Mouse (Mus musculus) kidney, embryonic 14.5 days (tissue): ENCODE data around the gene 1700088E04Rik. TPM values are rescaled to one million over a fixed set of nuclear protein-coding genes. Genes with fewer than 3 reads are reported as not detected.

Source experiments
- ATAC-seq: fragments of 200-750 bp; cut with Nextera tagmentation; 2 replicates; pipeline ENCODE4 v1.8.0; 2017; ENCODE audit warnings: moderate number of reproducible peaks, mild to moderate bottlenecking, moderate TSS enrichment, moderate library complexity; ENCODE audit not compliant: low FRiP score, low TSS enrichment
- H3K27ac ChIP-seq: fragments of 300-500 bp; sonication (generic); 2 replicates; pipeline ENCODE4 v1.5.1; 2014; ENCODE audit warnings: low read depth, mild to moderate bottlenecking, low read length, moderate library complexity, mixed read lengths
- H3K27me3 ChIP-seq: fragments of 300-500 bp; sonication (generic); 2 replicates; pipeline ENCODE4 v1.6.1; 2014; ENCODE audit warnings: mild to moderate bottlenecking, low read length; ENCODE audit not compliant: control insufficient read depth, insufficient read depth
- H3K36me3 ChIP-seq: fragments of 300-500 bp; sonication (generic); 2 replicates; pipeline ENCODE4 v1.6.1; 2014; ENCODE audit warnings: low read length, mixed read lengths; ENCODE audit not compliant: control insufficient read depth, insufficient read depth
- H3K4me1 ChIP-seq: fragments of 300-500 bp; sonication (generic); 2 replicates; pipeline ENCODE4 v1.6.1; 2014; ENCODE audit warnings: low read length, mixed read lengths; ENCODE audit not compliant: control insufficient read depth, insufficient read depth
- H3K4me2 ChIP-seq: fragments of 300-500 bp; sonication (generic); replicated peaks from 2 replicates; pipeline ENCODE4 v1.6.1; 2014; ENCODE audit warnings: low read depth, mild to moderate bottlenecking, low read length
- H3K4me3 ChIP-seq: fragments of 300-500 bp; sonication (generic); 2 replicates; pipeline ENCODE4 v1.5.1; 2014; ENCODE audit warnings: mild to moderate bottlenecking, low read length
- H3K9ac ChIP-seq: fragments of 300-500 bp; sonication (generic); 2 replicates; pipeline ENCODE4 v1.6.1; 2014; ENCODE audit warnings: low read depth, mild to moderate bottlenecking, low read length, moderate library complexity
- H3K9me3 ChIP-seq: fragments of 300-500 bp; sonication (generic); 2 replicates; pipeline ENCODE4 v1.6.1; 2016; ENCODE audit warnings: low read length; ENCODE audit not compliant: control insufficient read depth
- WGBS: fragments of 180-500 bp; shearing (Covaris S2); extraction: QIAGEN DNeasy Blood & Tissue Kit; methylation state at CpG from one replicate; pipeline ENCODE4 v1.1.7; 2014; 5-methylcytosine and 5-hydroxymethylcytosine counted together
- polyA plus RNA-seq: library from polyadenylated mRNA; unstranded; fragments of >200 nt; fragmentation: Nextera tagmentation; extraction: Ambion mirVana; gene quantifications from 2 replicates; pipeline ENCODE4 v1.2.1, GENCODE M21; 2014

Gene 1700088E04Rik
- polyA plus RNA-seq, 1 experiment from 2014 or later: 8.8 TPM

GRCm38 (mm10) chr15:79079567-79079966 is 61.5 kb downstream of the 1700088E04Rik start:
- WGBS: 92% methylated on average over 7 of the region's 7 CpGs
- no peak overlapping the region for H3K4me2 ChIP-seq
- no peak overlapping the region for H3K27ac ChIP-seq
- H3K4me1 ChIP-seq: peaks cover 5% of the 10 kb centered on the region
- no peak overlapping the region for H3K4me3 ChIP-seq
- H3K9ac ChIP-seq: no peak overlapping the region
- H3K9me3 ChIP-seq: no peaks in the 10 kb centered on the region
- peaks cover 81% of the 10 kb centered on the region for H3K36me3 ChIP-seq
- no peak for ATAC-seq
- no peaks in the 10 kb centered on the region for H3K27me3 ChIP-seq

Other genes starting within 250 kb of the 1700088E04Rik start
- 0.19 and 0.59 TPM in 2 replicates for gene Gm49510, start 241.6 kb downstream of the 1700088E04Rik start, polyA plus RNA-seq
- 32.7 and 38.5 TPM in 2 replicates for gene Sh3bp1, start 241.5 kb downstream of the 1700088E04Rik start, polyA plus RNA-seq
- gene Pdxp, start 227.3 kb downstream of the 1700088E04Rik start, polyA plus RNA-seq: 20.5 and 25.8 TPM in 2 replicates
- gene Lgals1, start 214.5 kb downstream of the 1700088E04Rik start, polyA plus RNA-seq: 584 and 814 TPM in 2 replicates
- 55.8 and 64.6 TPM in 2 replicates for gene Nol12, start 206.3 kb downstream of the 1700088E04Rik start, polyA plus RNA-seq
- gene Triobp, start 193.5 kb downstream of the 1700088E04Rik start, polyA plus RNA-seq: 50.6 and 54.9 TPM in 2 replicates
- 137 and 306 TPM in 2 replicates for gene H1f0, start 112.8 kb downstream of the 1700088E04Rik start, polyA plus RNA-seq
- gene Galr3, start 99.4 kb downstream of the 1700088E04Rik start, polyA plus RNA-seq: 0.28 TPM in 1 of 2 replicates, not detected in the other
- gene Ankrd54, start 78.4 kb downstream of the 1700088E04Rik start, polyA plus RNA-seq: 48.6 and 54.2 TPM in 2 replicates
- gene Eif3l, start 66.1 kb downstream of the 1700088E04Rik start, polyA plus RNA-seq: 207 and 265 TPM in 2 replicates
- 6.5 and 7.2 TPM in 2 replicates for gene Micall1, start 32.4 kb downstream of the 1700088E04Rik start, polyA plus RNA-seq
- 352 and 434 TPM in 2 replicates for gene Polr2f, start 244 bp downstream of the 1700088E04Rik start, polyA plus RNA-seq
- 0.21 and 0.22 TPM in 2 replicates for gene Sox10, start 24.0 kb upstream of the 1700088E04Rik start, polyA plus RNA-seq
- gene Pick1, start 87.9 kb upstream of the 1700088E04Rik start, polyA plus RNA-seq: 25.8 and 31.4 TPM in 2 replicates
- 0.21 and 0.61 TPM in 2 replicates for gene Gm49486, start 88.1 kb upstream of the 1700088E04Rik start, polyA plus RNA-seq
- 0.39 and 0.50 TPM in 2 replicates for gene Slc16a8, start 113.5 kb upstream of the 1700088E04Rik start, polyA plus RNA-seq
- 6.1 and 10.3 TPM in 2 replicates for gene Baiap2l2, start 144.3 kb upstream of the 1700088E04Rik start, polyA plus RNA-seq
- gene Pla2g6, start 187.1 kb upstream of the 1700088E04Rik start, polyA plus RNA-seq: 10.9 and 17.0 TPM in 2 replicates
- gene Maff, start 205.4 kb upstream of the 1700088E04Rik start, polyA plus RNA-seq: 3.4 and 3.6 TPM in 2 replicates